25 mouse cellular contexts compared by ENCODE assay signal in the genomic region with DNA sequence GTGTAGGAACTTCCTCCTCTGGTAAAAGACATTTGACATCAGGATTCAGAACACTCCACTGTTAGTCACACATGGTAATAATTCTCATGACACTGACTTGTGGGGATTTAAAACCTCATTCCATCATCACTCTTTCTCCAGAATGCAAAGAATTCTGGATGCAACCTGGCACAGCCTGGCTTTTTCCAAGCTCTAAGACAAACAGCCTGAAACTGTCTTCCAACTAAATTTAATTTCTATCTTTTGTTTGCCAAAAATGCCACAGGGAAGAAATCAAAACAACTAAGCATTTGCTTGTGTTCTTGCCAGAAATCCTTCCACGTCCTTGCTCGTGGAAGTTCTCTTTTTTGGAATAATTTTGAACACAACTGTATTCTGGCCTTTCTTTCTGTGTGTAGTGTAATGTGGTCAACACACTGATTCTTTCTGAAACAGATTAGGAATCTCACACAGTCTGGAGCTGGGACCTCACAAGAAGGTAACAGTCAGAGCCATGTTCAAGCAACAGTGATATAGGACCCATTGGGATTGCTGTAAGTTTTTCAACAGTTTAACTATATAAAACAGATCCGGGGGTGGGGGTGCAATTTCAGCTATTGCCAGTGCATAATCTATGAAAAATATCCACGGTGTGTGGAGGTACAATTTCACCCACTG.
A peak's percentile ranks its signal among the peaks of the same experiment; 100 is the strongest.
DNase-seq lines count a peak whose midpoint lies in the region; ATAC-seq and TF ChIP-seq lines count a peak whose summit lies in the region.
"Had no signal": no experiment of that assay in that cellular context is flagged by ENCODE, and none has a peak within 500 bp of the region (broad histone marks: within the 10 kb centered on the region; RNA-seq: fewer than 3 reads in every experiment).

No protein-coding gene starts in this region.

- ATAC-seq in frontal cortex, adult (ENCODE audit: low TSS enrichment), result 0 out of 2 replicates have a peak, but pooled peaks have one; percentile 21
- ATAC-seq in embryonic facial prominence, embryonic 14.5 days (ENCODE audit: low read depth), result peak; percentile 47
- peak; percentile 68 for ATAC-seq in limb, embryonic 14.5 days (ENCODE audit: low FRiP score, low read depth)
- ATAC-seq: forebrain, embryonic 15.5 days; liver, embryonic 12.5 days had no signal

- no peaks in the 10 kb centered on the region for H3K27me3 ChIP-seq in embryonic facial prominence, embryonic 14.5 days (replicated peaks; ENCODE audit: control insufficient read depth, insufficient read depth, low read length)
- no peaks in the 10 kb centered on the region for H3K27me3 ChIP-seq in limb, embryonic 14.5 days (ENCODE audit: control insufficient read depth, insufficient read depth, low read length)
- H3K27me3 ChIP-seq: CH12.LX; forebrain, embryonic 15.5 days; heart, embryonic 13.5 days; hindbrain, embryonic 15.5 days; liver, embryonic 12.5 days had no signal

- WGBS in embryonic facial prominence, embryonic 14.5 days, result 42% methylated on average over 4 of the region's 4 CpGs
- WGBS in limb, embryonic 14.5 days, result 49% methylated on average over 4 of the region's 4 CpGs

- no peaks in the 10 kb centered on the region for H3K36me3 ChIP-seq in embryonic facial prominence, embryonic 14.5 days (ENCODE audit: control insufficient read depth, insufficient read depth, low read length)
- H3K36me3 ChIP-seq in limb, embryonic 14.5 days (ENCODE audit: control insufficient read depth, insufficient read depth, low read length), result no peaks in the 10 kb centered on the region
- H3K36me3 ChIP-seq: forebrain, embryonic 15.5 days; hindbrain, embryonic 15.5 days had no signal

- peak overlapping the region; percentile 72 for H3K27ac ChIP-seq in embryonic facial prominence, embryonic 14.5 days (replicated peaks; ENCODE audit: low read depth, low read length)
- peak overlapping the region; percentile 48; the same call in 1 of the 2 replicates for H3K27ac ChIP-seq in limb, embryonic 14.5 days (replicated peaks; ENCODE audit: low read depth, low read length)
- H3K27ac ChIP-seq: forebrain, embryonic 15.5 days; heart, embryonic 13.5 days; hindbrain, embryonic 15.5 days; kidney, postnatal 0 days; left cerebral cortex, adult 2 months; liver, embryonic 12.5 days had no signal

- no peak overlapping the region for H3K9ac ChIP-seq in embryonic facial prominence, embryonic 14.5 days (ENCODE audit: low read depth, low read length)
- no peak overlapping the region for H3K9ac ChIP-seq in limb, embryonic 14.5 days (ENCODE audit: low read depth, low read length, severe bottlenecking)
- H3K9ac ChIP-seq: forebrain, embryonic 15.5 days; heart, embryonic 13.5 days; hindbrain, embryonic 15.5 days; liver, embryonic 12.5 days had no signal

- no peaks in the 10 kb centered on the region for H3K9me3 ChIP-seq in embryonic facial prominence, embryonic 14.5 days (ENCODE audit: control insufficient read depth, low read length)
- H3K9me3 ChIP-seq in limb, embryonic 14.5 days (ENCODE audit: control insufficient read depth, low read length), result no peaks in the 10 kb centered on the region
- H3K9me3 ChIP-seq: forebrain, embryonic 15.5 days; G1E; heart, embryonic 13.5 days; hindbrain, embryonic 15.5 days; liver, embryonic 12.5 days had no signal

- no peak overlapping the region for H3K4me3 ChIP-seq in embryonic facial prominence, embryonic 14.5 days (ENCODE audit: low read depth, low read length)
- H3K4me3 ChIP-seq in limb, embryonic 14.5 days (replicated peaks; ENCODE audit: low read length), result no peak overlapping the region
- H3K4me3 ChIP-seq: forebrain, embryonic 15.5 days; heart, embryonic 13.5 days; hindbrain, embryonic 15.5 days; left cerebral cortex, adult 2 months; liver, embryonic 12.5 days had no signal

- H3K4me2 ChIP-seq in embryonic facial prominence, embryonic 14.5 days (ENCODE audit: low read depth, low read length), result no peak overlapping the region
- no peak overlapping the region for H3K4me2 ChIP-seq in limb, embryonic 14.5 days (replicated peaks; ENCODE audit: low read depth, low read length, severe bottlenecking)
- H3K4me2 ChIP-seq: forebrain, embryonic 15.5 days; heart, embryonic 13.5 days; hindbrain, embryonic 15.5 days; liver, embryonic 12.5 days; midbrain, embryonic 11.5 days had no signal

- TF ChIP-seq POLR2A in limb, embryonic 14.5 days (IDR thresholded peaks at IDR 0.05; ENCODE audit: borderline replicate concordance, extremely low read depth, insufficient read depth, insufficient read length), result no peak

- H3K4me1 ChIP-seq in embryonic facial prominence, embryonic 14.5 days (ENCODE audit: control insufficient read depth, insufficient read depth, low read length), result peaks cover 52% of the 10 kb centered on the region
- peaks cover 41% of the 10 kb centered on the region for H3K4me1 ChIP-seq in limb, embryonic 14.5 days (ENCODE audit: control insufficient read depth, insufficient read depth, low read length)
- H3K4me1 ChIP-seq: hindbrain, embryonic 15.5 days; liver, embryonic 12.5 days had no signal

- no peak for DNase-seq in frontal cortex, postnatal 10 days (ENCODE audit: low spot score in 2 of 2)
- peak; percentile 75 for DNase-seq in Muller cell, postnatal 12 days (ENCODE audit: inconsistent ontology term)
- DNase-seq in embryonic facial prominence, embryonic 14.5 days (ENCODE audit: low spot score), result peak; percentile 89
- DNase-seq in limb, embryonic 14.5 days (ENCODE audit: low spot score), result peak; percentile 22
- no peak for DNase-seq in urinary bladder, postnatal 25 days (ENCODE audit: low spot score)
- no peak for DNase-seq in spleen, postnatal 10 days (ENCODE audit: low spot score in 2 of 2)
- DNase-seq: adrenal gland, postnatal 14 days; cerebellum, adult 11 months; cerebellum, postnatal 10 days; gastrocnemius, postnatal 25 days; heart, adult 18-20 months; heart, postnatal 14 days; kidney, adult 2 months; lung, adult 18-20 months; right cerebral cortex, postnatal 14 days had no signal

Comparison
In these comparisons a context has a peak if more than half of its experiments do, and no peak if none do; other contexts are left out.
1. DNase-seq: peak in Muller cell, postnatal 12 days (single experiment), embryonic facial prominence, embryonic 14.5 days (single experiment) and limb, embryonic 14.5 days (single experiment); none in frontal cortex, postnatal 10 days (0 of 2), urinary bladder, postnatal 25 days (single experiment) and spleen, postnatal 10 days (0 of 2).
2. Peak in every context shown above with its lines, with median percentiles within 50 percentile points of each other: ATAC-seq.